Mouse (Mus musculus) cortical plate, adult 2 months (tissue): ENCODE results near the gene F12.

Experiments
- CTCF ChIP-seq: fragments of 200-500 bp; IDR thresholded peaks from 2 replicates; pipeline ENCODE4 v1.5.1; 2011; ENCODE audit warnings: mild to moderate bottlenecking, control low read depth, low read length; ENCODE audit not compliant: insufficient read depth; ENCODE audit errors: extremely low read depth
- POLR2A ChIP-seq: fragments of 200-500 bp; IDR thresholded peaks from 2 replicates; pipeline ENCODE4 v1.6.1; 2011; ENCODE audit warnings: mild to moderate bottlenecking, low read length, control low read depth; ENCODE audit not compliant: insufficient read depth; ENCODE audit errors: extremely low read depth

DNA sequence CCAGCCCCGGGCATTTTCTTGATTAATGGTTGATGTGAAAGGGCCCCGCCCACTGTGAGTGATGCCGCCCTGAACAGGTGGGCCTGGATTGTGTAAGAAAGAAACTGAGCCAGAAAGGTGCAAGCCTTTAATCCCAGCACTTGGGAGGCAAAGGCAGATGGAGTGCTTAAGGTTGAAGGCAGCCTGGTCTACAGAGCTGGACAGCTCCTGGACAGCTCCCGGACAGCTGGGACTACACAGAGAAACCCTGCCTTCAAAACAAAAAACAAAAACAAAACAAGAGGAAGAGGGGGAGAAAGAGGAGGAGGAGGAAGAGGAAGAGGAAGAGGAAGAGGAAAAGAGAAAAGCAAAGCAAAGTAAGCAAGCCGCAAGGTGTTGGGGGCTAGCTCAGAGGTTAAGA, 7.5 kb downstream of the F12 start:
- TF ChIP-seq CTCF, result no peak
- no peak for TF ChIP-seq POLR2A
